Mouse (Mus musculus) CH12.LX (cell line): ENCODE measurements around the gene Brd4. TPM values are rescaled to one million over a fixed set of nuclear protein-coding genes. Genes with fewer than 3 reads are reported as not detected.

Experiments used
- DNase-seq: peaks from one replicate; pipeline ENCODE4 v3.0.0-alpha.2; 2013; ENCODE audit errors: extremely low read depth
- H3K27ac ChIP-seq: 2 replicates; pipeline ENCODE4 v1.5.1; 2012; ENCODE audit warnings: low read depth, mild to moderate bottlenecking, control low read depth, moderate library complexity; ENCODE audit not compliant: insufficient read depth
- H3K27me3 ChIP-seq: replicated peaks from 2 replicates; pipeline ENCODE3; 2012; ENCODE audit warnings: inconsistent platforms
- H3K36me3 ChIP-seq, 2 experiments: replicated peaks in 1 of 2; 2 replicates each; pipeline versions ENCODE3 to v1.6.1; 2012; ENCODE audit warnings: inconsistent platforms in 1 of 2, low read length in 1 of 2, mild to moderate bottlenecking in 1 of 2, mixed read lengths in 1 of 2, moderate library complexity in 1 of 2; ENCODE audit not compliant: control insufficient read depth in 1 of 2, insufficient read depth in 1 of 2
- H3K4me1 ChIP-seq, 2 experiments: 2 replicates each; pipeline ENCODE4 v1.6.1; 2012; ENCODE audit warnings: inconsistent platforms in 1 of 2, moderate library complexity in 1 of 2; ENCODE audit not compliant: insufficient read depth in 2 of 2, control insufficient read depth in 1 of 2
- H3K4me2 ChIP-seq: 2 replicates; pipeline ENCODE4 v1.6.1; 2012; ENCODE audit warnings: low read depth, mild to moderate bottlenecking, control low read depth; ENCODE audit not compliant: poor library complexity, insufficient read depth, severe bottlenecking
- H3K4me3 ChIP-seq, 3 experiments: fragments of 150-350 bp in 1 of 3; sonication (generic) in 1 of 3; replicated peaks in 1 of 3; 2 replicates each; pipeline versions ENCODE3 to v1.5.1; 2011 to 2012; ENCODE audit warnings: low read depth in 2 of 3, low read length in 2 of 3, mild to moderate bottlenecking in 2 of 3, moderate library complexity in 2 of 3, control low read depth in 1 of 3, improper control_type of control experiment in 1 of 3, inconsistent platforms in 1 of 3, mixed read lengths in 1 of 3; ENCODE audit not compliant: poor library complexity in 1 of 3
- H3K79me2 ChIP-seq: replicated peaks from 2 replicates; pipeline ENCODE4 v1.6.1; 2012; ENCODE audit warnings: mild to moderate bottlenecking, moderate library complexity; ENCODE audit not compliant: control insufficient read depth, poor library complexity, insufficient read depth, severe bottlenecking; ENCODE audit errors: extremely low read depth
- H3K9ac ChIP-seq: 2 replicates; pipeline ENCODE4 v1.6.1; 2012; ENCODE audit warnings: low read depth, mild to moderate bottlenecking, control low read depth, moderate library complexity; ENCODE audit not compliant: insufficient read depth
- H3K9me3 ChIP-seq: replicated peaks from 2 replicates; pipeline ENCODE3; 2012; ENCODE audit warnings: low read length, inconsistent platforms, mixed read lengths
- E2F4 ChIP-seq: IDR thresholded peaks from 2 replicates; pipeline ENCODE4 v1.6.1; 2011; ENCODE audit warnings: low read depth, low read length, improper control_type of control experiment; ENCODE audit not compliant: insufficient replicate concordance
- ELF1 ChIP-seq: IDR thresholded peaks from 2 replicates; pipeline ENCODE4 v1.6.1; 2014; ENCODE audit warnings: low read depth, mild to moderate bottlenecking, inconsistent platforms, low read length, improper control_type of control experiment
- HCFC1 ChIP-seq: IDR thresholded peaks from 2 replicates; pipeline ENCODE4 v1.6.1; 2012; ENCODE audit warnings: low read depth, mild to moderate bottlenecking, inconsistent platforms, low read length, improper control_type of control experiment
- JUN ChIP-seq: IDR thresholded peaks from 2 replicates; pipeline ENCODE4 v1.6.1; 2011; ENCODE audit warnings: low read depth, mild to moderate bottlenecking, low read length, improper control_type of control experiment, moderate library complexity; ENCODE audit not compliant: insufficient read depth
- JUND ChIP-seq: conservative IDR thresholded peaks from 2 replicates; pipeline ENCODE4 v1.6.1; 2011; ENCODE audit warnings: low read depth, low read length, improper control_type of control experiment
- MAX ChIP-seq: IDR thresholded peaks from 2 replicates; pipeline ENCODE4 v1.6.1; 2011; ENCODE audit warnings: low read length, improper control_type of control experiment
- MXI1 ChIP-seq: IDR thresholded peaks from 2 replicates; pipeline ENCODE4 v1.6.1; 2011; ENCODE audit warnings: mild to moderate bottlenecking, low read depth, low read length, improper control_type of control experiment
- MYC ChIP-seq: IDR thresholded peaks from 2 replicates; pipeline ENCODE4 v1.6.1; 2011; ENCODE audit warnings: low read depth, mild to moderate bottlenecking, improper control_type of control experiment, low read length
- NELFE ChIP-seq: IDR thresholded peaks from 2 replicates; pipeline ENCODE4 v1.6.1; 2011; ENCODE audit warnings: low read depth, low read length, improper control_type of control experiment
- NRF1 ChIP-seq: IDR thresholded peaks from 2 replicates; pipeline ENCODE4 v1.6.1; 2014; ENCODE audit warnings: low read depth, mild to moderate bottlenecking, inconsistent platforms, low read length, improper control_type of control experiment, moderate library complexity
- POLR2A ChIP-seq: IDR thresholded peaks from 2 replicates; pipeline ENCODE4 v1.6.1; 2011; ENCODE audit warnings: low read depth, mild to moderate bottlenecking, improper control_type of control experiment, low read length
- RAD21 ChIP-seq: IDR thresholded peaks from 2 replicates; pipeline ENCODE4 v1.6.1; 2011; ENCODE audit warnings: low read depth, mild to moderate bottlenecking, low read length, improper control_type of control experiment, moderate library complexity
- RCOR1 ChIP-seq: conservative IDR thresholded peaks from 2 replicates; pipeline ENCODE4 v1.6.1; 2012; ENCODE audit warnings: low read depth, mild to moderate bottlenecking, inconsistent platforms, low read length, improper control_type of control experiment
- SIN3A ChIP-seq: IDR thresholded peaks from 2 replicates; pipeline ENCODE4 v1.6.1; 2012; ENCODE audit warnings: low read length, improper control_type of control experiment, inconsistent platforms
- SMC3 ChIP-seq: IDR thresholded peaks from 2 replicates; pipeline ENCODE4 v1.6.1; 2011; ENCODE audit warnings: low read depth, low read length, improper control_type of control experiment
- UBTF ChIP-seq: IDR thresholded peaks from 2 replicates; pipeline ENCODE4 v1.6.1; 2012; ENCODE audit warnings: low read depth, mild to moderate bottlenecking, inconsistent platforms, low read length, improper control_type of control experiment, moderate library complexity
- USF1 ChIP-seq: IDR thresholded peaks from 2 replicates; pipeline ENCODE4 v1.6.1; 2014; ENCODE audit warnings: low read depth, mild to moderate bottlenecking, inconsistent platforms, low read length, improper control_type of control experiment
- ZNF384 ChIP-seq: IDR thresholded peaks from 2 replicates; pipeline ENCODE4 v1.6.1; 2012; ENCODE audit warnings: low read depth, low read length, improper control_type of control experiment, inconsistent platforms
- dilution Hi-C: fragments of 300-500 bp; cut with MboI; formaldehyde crosslinking; loops from 2 replicates; pipeline ENCODE4 v1.14.3; 2020; ENCODE audit warnings: low sequenced_read_pairs; ENCODE audit not compliant: extremely low pct_unique_long_range_greater_than_20kb, extremely low pct_ligation_motif_present
- in situ Hi-C: fragments of 300-500 bp; cut with MboI; formaldehyde crosslinking; loops from 3 replicates; pipeline ENCODE4 v1.14.3; 2019; ENCODE audit warnings: low sequenced_read_pairs, low pct_ligation_motif_present, low pct_unique_long_range_greater_than_20kb, mixed read lengths
- polyA plus RNA-seq: library from polyadenylated mRNA; unstranded; fragments of >175 nt; gene quantifications from 2 replicates; pipeline ENCODE4 v1.2.1, GENCODE M21; 2012; ENCODE audit warnings: low read depth; ENCODE audit not compliant: insufficient read length
- total RNA-seq, 2 experiments: library from RNA; depleted of rRNA; stranded (reverse); fragments of 300-350 nt in 1 of 2; fragments of >200 nt in 1 of 2; gene quantifications; 2 replicates each; pipeline ENCODE4 v1.2.3; 2012 to 2014

Brd4 gene
- total and polyA plus RNA-seq, 3 experiments, result 6.3 to 68.5 (median 19.1) TPM

GRCm38 (mm10) chr17:32258869-32259268 is 25.7 kb downstream of the Brd4 start:
- Histone ChIP-seq H3K4me2 (no peak overlapping the region), H3K4me3 (no peak overlapping the region), H3K79me2 (peaks cover 85% of the 10 kb centered on the region), H3K9ac (no peak overlapping the region), H3K27ac (no peak overlapping the region), H3K27me3 (no peaks in the 10 kb centered on the region), H3K9me3 (no peaks in the 10 kb centered on the region), H3K4me1 (peaks cover 0 to 48% of the 10 kb centered on the region in 2 experiments; a peak in 2 of 4 replicates), H3K36me3 (peaks cover 0 to 29% of the 10 kb centered on the region in 2 experiments)
- in situ Hi-C loops, result no loop called here
- TF ChIP-seq USF1 (no peak), NELFE (no peak), POLR2A (no peak), JUN (no peak), NRF1 (no peak)
- dilution Hi-C loops, result no loop called here
- no peak for DNase-seq

GRCm38 (mm10) chr17:32257944-32258343 is 26.6 kb downstream of the Brd4 start:
- no peaks in the 10 kb centered on the region for H3K27me3 ChIP-seq
- DNase-seq, result no peak
- H3K79me2 ChIP-seq, result peaks cover 87% of the 10 kb centered on the region
- H3K4me2 ChIP-seq, result no peak overlapping the region
- H3K9ac ChIP-seq, result no peak overlapping the region
- H3K9me3 ChIP-seq, result no peaks in the 10 kb centered on the region
- H3K27ac ChIP-seq, result no peak overlapping the region
- peaks cover 0 to 32% of the 10 kb centered on the region in 2 experiments for H3K36me3 ChIP-seq
- dilution Hi-C loops (no loop called here), in situ Hi-C loops (no loop called here)
- H3K4me3 ChIP-seq, result no peak overlapping the region
- TF ChIP-seq JUND (no peak), RCOR1 (no peak), POLR2A (no peak), MXI1 (no peak), UBTF (no peak), SMC3 (no peak), E2F4 (no peak), ZNF384 (no peak), SIN3A (no peak), ELF1 (no peak), MYC (no peak), HCFC1 (no peak), MAX (no peak), RAD21 (no peak)
- peaks cover 0 to 57% of the 10 kb centered on the region in 2 experiments; a peak in 2 of 4 replicates for H3K4me1 ChIP-seq
